Mouse (Mus musculus): ENCODE results near the gene Ubtd1.
"Not testable (repeated sequence)": the region's sequence is repeated elsewhere in the genome, so short reads cannot be mapped to it uniquely, and the experiment has no call there.

Ubtd1 gene

GRCm38 (mm10) chr19:42061443-42061842 lies 79.9 kb downstream of the Ubtd1 start:
- no peak for DNase-seq (ENCODE audit: low read depth, low spot score)

- no peak for DNase-seq (ENCODE audit: low read depth, low spot score)
These were observed 87.1 kb downstream of the Ubtd1 start for GRCm38 (mm10) chr19:42068441-42069240.

GRCm38 (mm10) chr19:42069241-42069525 lies 87.6 kb downstream of the Ubtd1 start:
- peak; percentile 77 for DNase-seq (ENCODE audit: low read depth, low spot score)

- DNase-seq (ENCODE audit: low read depth, low spot score): peak; percentile 23
These were observed 89.7 kb downstream of the Ubtd1 start for GRCm38 (mm10) chr19:42071221-42071620.

GRCm38 (mm10) chr19:42071886-42072608 lies 90.5 kb downstream of the Ubtd1 start:
- DNase-seq (ENCODE audit: low read depth, low spot score): no peak

- DNase-seq (ENCODE audit: low read depth, low spot score): no peak
These were observed 91.2 kb downstream of the Ubtd1 start for GRCm38 (mm10) chr19:42072802-42073201.

- no peak for DNase-seq (ENCODE audit: low read depth, low spot score)
These were observed 93.5 kb downstream of the Ubtd1 start for GRCm38 (mm10) chr19:42075051-42075450.

GRCm38 (mm10) chr19:42075992-42076391 lies 94.4 kb downstream of the Ubtd1 start:
- no peak for DNase-seq (ENCODE audit: low read depth, low spot score)

GRCm38 (mm10) chr19:42078566-42078965 lies 97.0 kb downstream of the Ubtd1 start:
- no peak for DNase-seq (ENCODE audit: low read depth, low spot score)

- no peak for DNase-seq (ENCODE audit: low read depth, low spot score)
These were observed 97.4 kb downstream of the Ubtd1 start for GRCm38 (mm10) chr19:42079006-42079405.

- no peak for DNase-seq (ENCODE audit: low read depth, low spot score)
These were observed 98.4 kb downstream of the Ubtd1 start for GRCm38 (mm10) chr19:42079950-42080349.

GRCm38 (mm10) chr19:42080469-42080868 lies 98.9 kb downstream of the Ubtd1 start:
- no peak for DNase-seq (ENCODE audit: low read depth, low spot score)

GRCm38 (mm10) chr19:42081613-42082012 lies 100.0 kb downstream of the Ubtd1 start:
- not testable (repeated sequence) for DNase-seq (ENCODE audit: low read depth, low spot score)
